Mouse (Mus musculus) stomach, postnatal 0 days (tissue): ENCODE measurements around the gene Grap2.

Experiments
- CTCF ChIP-seq: IDR thresholded peaks from 2 replicates; pipeline ENCODE4 v1.5.1; 2016; ENCODE audit warnings: antibody characterized with exemption, low read depth, mild to moderate bottlenecking, moderate library complexity
- EP300 ChIP-seq: optimal IDR thresholded peaks from 2 replicates; pipeline ENCODE3; 2016; ENCODE audit warnings: antibody characterized with exemption

- TF ChIP-seq EP300 (no peak), CTCF (no peak)
These were observed 39.1 kb upstream of the Grap2 start for GRCm38 (mm10) chr15:80533274-80533673.
